Mouse (Mus musculus) E14TG2a.4 (cell line): ENCODE measurements around the gene Ctnnal1.

Experiments
- CTCF ChIP-seq: conservative IDR thresholded peaks from 2 replicates; pipeline ENCODE4 v1.5.1; 2014; ENCODE audit warnings: low read length
- NANOG ChIP-seq: IDR thresholded peaks from 2 replicates; pipeline ENCODE4 v1.6.1; 2014; ENCODE audit warnings: borderline replicate concordance, low read length, mixed read lengths

- TF ChIP-seq CTCF (no peak), NANOG (no peak)
Measured at GRCm38 (mm10) chr4:56809050-56809449, 55.9 kb downstream of the Ctnnal1 start.
